Mouse (Mus musculus): ENCODE data around the gene Gm47289. TPM values are rescaled to one million over a fixed set of nuclear protein-coding genes. Genes with fewer than 3 reads are reported as not detected.

Gm47289 gene
- not detected for total RNA-seq (2021)
- long read RNA-seq, experiment 1 = 0 reads
- long read RNA-seq, experiment 2 = 0 reads

GRCm38 (mm10) chr9:119158861-119159260 lies at the start of gene Gm47289:
Gene Gm47289, plus strand, starts transcription at chr9:119159161.
- no peak for DNase-seq

GRCm38 (mm10) chr9:119109685-119110353 lies 49.1 kb upstream of the Gm47289 start:
- DNase-seq = no peak

- peak; percentile 71 for DNase-seq
Observed at GRCm38 (mm10) chr9:119110640-119111039, 48.3 kb upstream of the Gm47289 start.

- no peak for DNase-seq
Observed at GRCm38 (mm10) chr9:119114911-119115310, 44.0 kb upstream of the Gm47289 start.

GRCm38 (mm10) chr9:119119409-119120167 lies 39.4 kb upstream of the Gm47289 start:
- no peak for DNase-seq

GRCm38 (mm10) chr9:119120168-119120560 lies 38.8 kb upstream of the Gm47289 start:
- DNase-seq = no peak

- DNase-seq = no peak
Observed at GRCm38 (mm10) chr9:119122596-119123369, 36.2 kb upstream of the Gm47289 start.

GRCm38 (mm10) chr9:119128436-119129181 lies 30.4 kb upstream of the Gm47289 start:
- no peak for DNase-seq

GRCm38 (mm10) chr9:119130692-119131091 lies 28.3 kb upstream of the Gm47289 start:
- DNase-seq = no peak

- no peak for DNase-seq
Observed at GRCm38 (mm10) chr9:119138836-119139235, 20.1 kb upstream of the Gm47289 start.

GRCm38 (mm10) chr9:119142066-119142465 lies 16.9 kb upstream of the Gm47289 start:
- DNase-seq = no peak

GRCm38 (mm10) chr9:119143372-119143771 lies 15.6 kb upstream of the Gm47289 start:
- no peak for DNase-seq

- DNase-seq = no peak
Observed at GRCm38 (mm10) chr9:119144696-119145095, 14.3 kb upstream of the Gm47289 start.

- DNase-seq = no peak
Observed at GRCm38 (mm10) chr9:119145137-119145536, 13.8 kb upstream of the Gm47289 start.

- no peak for DNase-seq
Observed at GRCm38 (mm10) chr9:119145638-119146037, 13.3 kb upstream of the Gm47289 start.

- no peak for DNase-seq
Observed at GRCm38 (mm10) chr9:119146098-119146770, 12.7 kb upstream of the Gm47289 start.

GRCm38 (mm10) chr9:119149601-119150000 lies 9.4 kb upstream of the Gm47289 start:
- DNase-seq = no peak

- DNase-seq = no peak
Observed at GRCm38 (mm10) chr9:119151751-119152150, 7.2 kb upstream of the Gm47289 start.

GRCm38 (mm10) chr9:119155416-119155815 lies 3.5 kb upstream of the Gm47289 start:
- DNase-seq = no peak

GRCm38 (mm10) chr9:119155826-119156225 lies 3.1 kb upstream of the Gm47289 start:
- DNase-seq = no peak
